Mouse (Mus musculus): ENCODE results near the gene Nol9. TPM values are rescaled to one million over a fixed set of nuclear protein-coding genes. Genes with fewer than 3 reads are reported as not detected.

Gene Nol9
- polyA plus RNA-seq, 1 experiment from 2014 or later: 16.8 TPM

DNA sequence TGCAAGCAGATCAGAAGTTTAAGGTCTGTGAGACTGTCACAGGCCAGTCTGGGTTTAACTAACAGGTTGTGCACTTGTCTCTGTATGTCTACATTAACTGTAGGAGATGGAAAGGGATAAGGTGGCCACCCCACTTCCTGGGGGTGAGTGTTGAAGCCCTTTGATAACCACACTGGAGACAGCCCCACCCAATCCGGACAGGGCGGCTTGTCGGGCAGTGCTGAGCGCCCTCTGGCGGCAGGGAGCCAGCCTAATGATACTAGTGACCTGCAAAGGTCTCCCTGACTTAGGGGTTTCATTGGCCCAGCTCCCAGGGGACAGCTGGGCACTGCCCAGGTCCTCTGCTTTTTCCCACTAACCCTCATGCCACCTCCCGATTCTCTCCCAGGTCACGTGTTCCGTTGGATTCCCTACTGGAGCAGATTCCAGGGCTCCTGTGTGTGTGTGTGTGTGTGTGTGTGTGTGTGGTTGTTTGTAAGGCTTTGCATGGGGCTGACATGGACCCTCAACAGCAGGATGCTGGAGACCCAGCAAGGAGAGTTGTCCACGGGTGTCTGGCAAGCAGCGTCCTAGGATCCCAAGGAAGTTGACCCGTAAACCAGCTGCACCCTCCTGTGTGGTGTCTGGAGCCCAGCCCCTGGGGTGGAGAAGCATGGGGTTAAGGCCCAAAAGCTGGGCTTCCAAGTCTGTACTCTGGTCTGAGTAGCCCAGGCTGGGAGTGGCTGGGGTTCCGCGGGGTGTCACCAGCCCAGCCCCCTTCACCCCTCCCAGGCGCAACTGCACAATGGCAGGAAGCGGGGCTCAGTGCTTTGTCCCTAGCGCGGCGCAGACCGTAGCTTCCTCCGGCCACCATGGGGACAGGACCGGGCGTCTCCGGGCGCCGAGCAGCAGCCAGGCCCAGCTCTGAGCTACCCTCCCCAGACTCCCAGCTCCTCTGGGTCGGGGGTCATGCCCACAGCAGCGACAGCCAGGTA is 57.1 kb downstream of the Nol9 start:
- 20% methylated on average over 26 of the region's 27 CpGs for WGBS

DNA sequence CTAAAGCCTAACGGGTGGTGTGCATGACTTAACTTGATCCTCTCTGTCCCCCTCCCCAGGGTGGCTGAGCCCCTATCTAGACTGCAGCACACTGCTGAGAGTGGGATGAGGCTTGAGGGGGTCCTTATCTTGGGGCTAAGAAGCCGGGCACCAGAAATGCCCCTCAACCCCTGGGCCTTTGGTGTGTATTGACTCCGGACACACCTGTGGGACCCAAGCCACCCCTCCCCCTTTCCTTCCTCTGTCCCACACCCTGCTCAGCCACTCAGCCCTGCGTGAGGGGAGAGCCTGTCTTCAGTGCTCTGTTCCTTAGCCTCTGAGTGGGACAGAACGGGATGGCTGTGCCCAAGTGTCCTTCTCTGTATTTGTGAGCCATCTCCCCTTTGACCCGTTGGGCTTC is 57.8 kb downstream of the Nol9 start:
- Histone ChIP-seq H3K9ac (ENCODE audit: low read length) (peak overlapping the region; percentile 72), H3K9me3 (ENCODE audit: control insufficient read depth, low read length) (no peaks in the 10 kb centered on the region), H3K27me3 (ENCODE audit: control insufficient read depth, insufficient read depth, low read length) (no peaks in the 10 kb centered on the region), H3K4me3 (ENCODE audit: control insufficient read depth in 1 of 2, insufficient read depth in 1 of 2, low read depth in 1 of 2, low read length in 2 of 2) (peak overlapping the region; percentile 43 to 50), H3K36me3 (ENCODE audit: control insufficient read depth, insufficient read depth, low read length) (peaks cover 3% of the 10 kb centered on the region), H3K4me2 (ENCODE audit: low read length) (peak overlapping the region; percentile 43), H3K4me1 (ENCODE audit: control insufficient read depth in 2 of 2, insufficient read depth in 2 of 2, low read length in 2 of 2) (peaks cover 16 to 42% of the 10 kb centered on the region in 2 experiments), H3K27ac (replicated peaks in 1 of 2; ENCODE audit: control insufficient read depth in 1 of 2, insufficient read depth in 1 of 2, low read depth in 2 of 2, low read length in 2 of 2) (peak overlapping the region; percentile 84 to 86)
- 41% methylated on average over 6 of the region's 6 CpGs for WGBS
- ATAC-seq (ENCODE audit: insufficient number of reproducible peaks, insufficient read depth, low FRiP score, low read depth): peak; percentile 6; the same call in 1 of the 2 replicates

More for the DNA sequence above, 57.1 kb downstream of the Nol9 start:
- ATAC-seq (ENCODE audit: insufficient number of reproducible peaks, insufficient read depth, low FRiP score, low read depth): peak; percentile 33; the same call in 1 of the 2 replicates
- Histone ChIP-seq H3K4me3 (ENCODE audit: control insufficient read depth in 1 of 2, insufficient read depth in 1 of 2, low read depth in 1 of 2, low read length in 2 of 2) (peak overlapping the region; percentile 43 to 50), H3K4me2 (ENCODE audit: low read length) (peak overlapping the region; percentile 43), H3K9ac (ENCODE audit: low read length) (peak overlapping the region; percentile 72), H3K27ac (replicated peaks in 1 of 2; ENCODE audit: control insufficient read depth in 1 of 2, insufficient read depth in 1 of 2, low read depth in 2 of 2, low read length in 2 of 2) (peak overlapping the region; percentile 84 to 86), H3K36me3 (ENCODE audit: control insufficient read depth, insufficient read depth, low read length) (no peaks in the 10 kb centered on the region), H3K9me3 (ENCODE audit: control insufficient read depth, low read length) (no peaks in the 10 kb centered on the region), H3K4me1 (ENCODE audit: control insufficient read depth in 2 of 2, insufficient read depth in 2 of 2, low read length in 2 of 2) (peaks cover 14 to 36% of the 10 kb centered on the region in 2 experiments), H3K27me3 (ENCODE audit: control insufficient read depth, insufficient read depth, low read length) (no peaks in the 10 kb centered on the region)

DNA sequence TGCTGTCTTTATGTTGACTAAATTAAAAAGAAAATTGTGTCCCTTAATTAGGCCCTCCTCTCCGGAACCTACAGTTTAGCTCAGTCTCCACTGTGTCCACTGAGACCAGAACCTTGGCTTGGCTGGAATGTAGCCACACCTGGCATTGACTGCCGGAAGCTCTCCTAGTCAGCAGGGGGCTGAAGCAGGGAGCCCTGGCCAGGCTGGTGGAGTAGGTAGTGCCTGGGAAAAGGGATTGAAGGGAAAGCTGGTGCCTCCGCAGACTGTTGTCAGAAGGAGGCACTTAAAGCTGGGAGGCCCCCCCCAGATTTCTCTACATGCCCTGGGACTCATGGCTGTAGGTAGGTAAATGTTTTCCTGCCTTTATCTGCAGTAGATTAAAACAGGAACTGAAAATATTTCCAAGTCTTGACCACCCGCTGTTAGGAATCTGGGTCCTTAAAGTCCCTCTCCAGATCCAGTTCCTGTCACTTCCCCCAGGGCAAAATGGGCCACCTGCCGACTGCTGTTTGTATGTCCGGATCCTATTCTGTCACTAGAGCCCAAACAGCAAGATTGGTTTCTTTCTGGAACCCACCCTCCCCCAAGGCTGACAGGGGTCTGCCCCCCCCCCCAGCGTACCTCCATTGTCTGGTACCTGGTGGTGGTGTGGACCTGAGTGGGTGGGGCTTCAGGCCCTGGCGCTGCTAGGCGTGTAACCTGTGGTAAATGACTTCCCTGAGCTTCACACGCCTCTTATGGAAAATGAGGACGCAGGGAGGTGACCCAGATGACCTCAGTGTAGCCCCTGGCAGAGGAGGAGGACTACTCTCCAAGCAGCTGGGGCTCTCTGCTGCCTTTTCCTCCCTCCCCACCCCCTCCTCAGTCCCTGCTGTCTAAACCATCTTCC is 59.0 kb downstream of the Nol9 start:
- no peak for ATAC-seq (ENCODE audit: insufficient number of reproducible peaks, insufficient read depth, low FRiP score, low read depth)
- Histone ChIP-seq H3K27me3 (ENCODE audit: control insufficient read depth, insufficient read depth, low read length) (no peaks in the 10 kb centered on the region), H3K36me3 (ENCODE audit: control insufficient read depth, insufficient read depth, low read length) (peaks cover 15% of the 10 kb centered on the region), H3K27ac (replicated peaks in 1 of 2; ENCODE audit: control insufficient read depth in 1 of 2, insufficient read depth in 1 of 2, low read depth in 2 of 2, low read length in 2 of 2) (peak overlapping the region in 1 of 2 experiments; percentile 86; a peak in 2 of 4 replicates), H3K9me3 (ENCODE audit: control insufficient read depth, low read length) (no peaks in the 10 kb centered on the region), H3K4me3 (ENCODE audit: control insufficient read depth in 1 of 2, insufficient read depth in 1 of 2, low read depth in 1 of 2, low read length in 2 of 2) (peak overlapping the region; percentile 43 to 50), H3K4me2 (ENCODE audit: low read length) (peak overlapping the region; percentile 43), H3K9ac (ENCODE audit: low read length) (peak overlapping the region; percentile 7; the same call in 1 of the 2 replicates), H3K4me1 (ENCODE audit: control insufficient read depth in 2 of 2, insufficient read depth in 2 of 2, low read length in 2 of 2) (peaks cover 9 to 31% of the 10 kb centered on the region in 2 experiments)
- 22% methylated on average over 11 of the region's 11 CpGs for WGBS

DNA sequence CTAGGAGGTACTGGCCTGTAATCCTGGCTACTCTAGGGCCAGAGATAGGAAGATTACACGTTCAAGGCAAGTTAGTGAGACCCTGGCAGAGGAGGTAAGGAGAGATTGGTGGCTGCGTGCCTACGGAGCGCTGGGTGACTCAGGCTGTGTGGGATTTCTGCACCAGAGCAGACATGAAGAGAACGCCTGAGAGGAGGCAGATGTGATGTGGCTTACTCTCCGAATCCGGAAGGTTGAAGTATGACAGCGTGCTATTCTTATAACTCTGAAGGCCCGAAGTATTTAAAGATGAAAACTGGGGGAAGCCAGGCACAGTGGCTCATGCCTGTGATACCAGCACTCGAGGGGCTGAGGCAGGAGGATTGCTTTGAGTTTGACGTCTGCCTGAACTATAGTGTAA is 61.4 kb downstream of the Nol9 start:
- no peaks in the 10 kb centered on the region for H3K9me3 ChIP-seq (ENCODE audit: control insufficient read depth, low read length)
- H3K4me2 ChIP-seq (ENCODE audit: low read length): no peak overlapping the region
- H3K27ac ChIP-seq (replicated peaks in 1 of 2; ENCODE audit: control insufficient read depth in 1 of 2, insufficient read depth in 1 of 2, low read depth in 2 of 2, low read length in 2 of 2): peak overlapping the region; percentile 59 to 68
- no peak for ATAC-seq (ENCODE audit: insufficient number of reproducible peaks, insufficient read depth, low FRiP score, low read depth)
- peaks cover 9 to 27% of the 10 kb centered on the region in 2 experiments for H3K4me1 ChIP-seq (ENCODE audit: control insufficient read depth in 2 of 2, insufficient read depth in 2 of 2, low read length in 2 of 2)
- H3K9ac ChIP-seq (ENCODE audit: low read length): no peak overlapping the region
- peaks cover 36% of the 10 kb centered on the region for H3K36me3 ChIP-seq (ENCODE audit: control insufficient read depth, insufficient read depth, low read length)
- H3K27me3 ChIP-seq (ENCODE audit: control insufficient read depth, insufficient read depth, low read length): no peaks in the 10 kb centered on the region
- WGBS: 44% methylated on average over 11 of the region's 11 CpGs
- no peak overlapping the region for H3K4me3 ChIP-seq (ENCODE audit: control insufficient read depth in 1 of 2, insufficient read depth in 1 of 2, low read depth in 1 of 2, low read length in 2 of 2)

DNA sequence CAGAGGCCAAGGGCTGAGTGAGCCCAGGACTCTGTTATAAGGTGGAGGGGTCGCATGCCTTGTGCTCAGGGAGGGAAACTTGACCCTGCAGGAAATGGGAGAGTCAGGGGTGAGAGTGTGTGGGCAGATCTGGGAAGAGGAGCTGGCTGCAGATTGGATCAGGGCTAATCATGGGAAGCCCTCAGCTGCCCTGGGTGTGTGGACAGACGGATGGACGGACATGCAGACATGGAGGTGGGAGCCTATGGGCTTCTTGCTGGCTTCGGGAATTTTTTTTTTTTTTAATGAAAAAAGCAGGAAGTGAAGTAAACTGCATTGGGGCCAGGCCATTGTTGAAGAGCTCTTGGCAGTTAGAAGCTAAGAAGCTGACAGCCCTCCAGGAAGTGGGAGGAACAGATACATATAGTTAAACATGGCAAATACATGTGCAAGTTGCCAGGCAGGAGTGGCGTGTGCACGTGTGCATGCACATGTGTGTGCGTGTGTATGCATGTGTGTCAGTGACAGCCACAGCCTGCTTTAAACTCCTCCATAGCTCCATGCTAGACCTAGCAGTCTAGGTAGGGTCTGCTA is 62.0 kb downstream of the Nol9 start:
- Histone ChIP-seq H3K4me3 (ENCODE audit: control insufficient read depth in 1 of 2, insufficient read depth in 1 of 2, low read depth in 1 of 2, low read length in 2 of 2) (no peak overlapping the region), H3K4me2 (ENCODE audit: low read length) (no peak overlapping the region), H3K9ac (ENCODE audit: low read length) (no peak overlapping the region), H3K27ac (replicated peaks in 1 of 2; ENCODE audit: control insufficient read depth in 1 of 2, insufficient read depth in 1 of 2, low read depth in 2 of 2, low read length in 2 of 2) (peak overlapping the region; percentile 59 to 68), H3K9me3 (ENCODE audit: control insufficient read depth, low read length) (no peaks in the 10 kb centered on the region), H3K27me3 (ENCODE audit: control insufficient read depth, insufficient read depth, low read length) (no peaks in the 10 kb centered on the region), H3K36me3 (ENCODE audit: control insufficient read depth, insufficient read depth, low read length) (peaks cover 42% of the 10 kb centered on the region), H3K4me1 (ENCODE audit: control insufficient read depth in 2 of 2, insufficient read depth in 2 of 2, low read length in 2 of 2) (peaks cover 9 to 27% of the 10 kb centered on the region in 2 experiments)
- 59% methylated on average over 7 of the region's 7 CpGs for WGBS
- ATAC-seq (ENCODE audit: insufficient number of reproducible peaks, insufficient read depth, low FRiP score, low read depth): no peak

DNA sequence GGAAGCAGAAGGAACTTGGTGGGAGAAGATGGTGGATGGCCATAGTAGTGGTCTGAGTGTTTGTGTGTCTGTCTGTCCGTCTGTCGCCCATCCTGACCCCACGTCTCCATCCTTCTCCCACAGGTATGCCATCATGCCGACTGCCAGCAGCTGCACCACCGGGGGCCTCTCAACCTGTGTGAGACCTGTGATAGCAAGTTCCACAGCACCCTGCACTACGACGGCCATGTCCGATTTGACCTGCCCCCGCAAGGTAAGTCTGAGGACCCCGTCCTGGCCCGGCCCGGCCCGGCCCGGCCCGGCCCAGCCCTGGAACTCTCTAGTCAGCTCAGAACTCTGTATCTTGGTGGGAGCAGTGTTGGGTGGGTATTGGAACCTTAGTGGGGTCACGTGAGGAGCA is 62.8 kb downstream of the Nol9 start:
- 90% methylated on average over 16 of the region's 16 CpGs for WGBS
- peaks cover 50% of the 10 kb centered on the region for H3K36me3 ChIP-seq (ENCODE audit: control insufficient read depth, insufficient read depth, low read length)
- ATAC-seq (ENCODE audit: insufficient number of reproducible peaks, insufficient read depth, low FRiP score, low read depth): no peak
- peaks cover 9 to 27% of the 10 kb centered on the region in 2 experiments for H3K4me1 ChIP-seq (ENCODE audit: control insufficient read depth in 2 of 2, insufficient read depth in 2 of 2, low read length in 2 of 2)
- no peaks in the 10 kb centered on the region for H3K27me3 ChIP-seq (ENCODE audit: control insufficient read depth, insufficient read depth, low read length)
- H3K4me2 ChIP-seq (ENCODE audit: low read length): no peak overlapping the region
- no peaks in the 10 kb centered on the region for H3K9me3 ChIP-seq (ENCODE audit: control insufficient read depth, low read length)
- no peak overlapping the region for H3K4me3 ChIP-seq (ENCODE audit: control insufficient read depth in 1 of 2, insufficient read depth in 1 of 2, low read depth in 1 of 2, low read length in 2 of 2)
- H3K9ac ChIP-seq (ENCODE audit: low read length): no peak overlapping the region
- H3K27ac ChIP-seq (replicated peaks in 1 of 2; ENCODE audit: control insufficient read depth in 1 of 2, insufficient read depth in 1 of 2, low read depth in 2 of 2, low read length in 2 of 2): peak overlapping the region in 1 of 2 experiments; percentile 35; a peak in 2 of 4 replicates

DNA sequence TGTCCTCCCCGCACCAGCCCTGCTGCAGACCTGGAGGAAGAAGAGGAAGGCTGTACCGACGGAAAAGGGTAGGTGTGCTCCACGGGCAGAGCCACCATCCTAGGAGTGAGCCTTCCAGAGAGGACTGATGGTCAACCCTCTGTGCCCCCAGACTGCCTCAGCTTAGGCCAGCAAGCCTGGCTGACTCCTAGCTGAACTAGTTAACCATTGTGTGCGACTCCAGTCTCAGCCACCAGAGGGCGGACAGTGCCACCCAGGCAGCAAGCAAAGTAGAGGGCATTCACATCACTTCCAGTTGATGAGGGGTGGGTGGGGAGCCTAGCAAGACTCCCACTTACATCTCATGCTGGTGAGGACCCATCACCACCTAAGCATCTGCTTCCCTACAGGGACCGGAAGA is 63.9 kb downstream of the Nol9 start:
- Histone ChIP-seq H3K4me2 (ENCODE audit: low read length) (no peak overlapping the region), H3K27ac (replicated peaks in 1 of 2; ENCODE audit: control insufficient read depth in 1 of 2, insufficient read depth in 1 of 2, low read depth in 2 of 2, low read length in 2 of 2) (no peak overlapping the region), H3K27me3 (ENCODE audit: control insufficient read depth, insufficient read depth, low read length) (no peaks in the 10 kb centered on the region), H3K9me3 (ENCODE audit: control insufficient read depth, low read length) (no peaks in the 10 kb centered on the region), H3K4me1 (ENCODE audit: control insufficient read depth in 2 of 2, insufficient read depth in 2 of 2, low read length in 2 of 2) (peaks cover 7 to 30% of the 10 kb centered on the region in 2 experiments), H3K9ac (ENCODE audit: low read length) (no peak overlapping the region), H3K36me3 (ENCODE audit: control insufficient read depth, insufficient read depth, low read length) (peaks cover 59% of the 10 kb centered on the region), H3K4me3 (ENCODE audit: control insufficient read depth in 1 of 2, insufficient read depth in 1 of 2, low read depth in 1 of 2, low read length in 2 of 2) (no peak overlapping the region)
- ATAC-seq (ENCODE audit: insufficient number of reproducible peaks, insufficient read depth, low FRiP score, low read depth): no peak
- WGBS: 41% methylated on average over 7 of the region's 7 CpGs
